Mouse (Mus musculus) midbrain, postnatal 0 days (tissue): ENCODE results near the gene Cbl. TPM values are rescaled to one million over a fixed set of nuclear protein-coding genes. Genes with fewer than 3 reads are reported as not detected.

Source experiments
- ATAC-seq: fragments of 200-750 bp; cut with Nextera tagmentation; 2 replicates; pipeline ENCODE4 v1.8.0; 2017; ENCODE audit warnings: moderate number of reproducible peaks, mild to moderate bottlenecking, moderate TSS enrichment, moderate library complexity; ENCODE audit not compliant: low FRiP score
- DNase-seq: peaks from one replicate; pipeline ENCODE4 v3.0.0-alpha.2; 2015; ENCODE audit warnings: low spot score
- H3K27ac ChIP-seq: fragments of 300-500 bp; sonication (generic); 2 replicates; pipeline ENCODE4 v1.5.1; 2014; ENCODE audit warnings: low read depth, mild to moderate bottlenecking, low read length, mixed read lengths
- H3K27me3 ChIP-seq: fragments of 300-500 bp; sonication (generic); 2 replicates; pipeline ENCODE4 v1.6.1; 2014; ENCODE audit warnings: low read length, control low read depth, mixed read lengths; ENCODE audit not compliant: insufficient read depth
- H3K36me3 ChIP-seq: fragments of 300-500 bp; sonication (generic); 2 replicates; pipeline ENCODE4 v1.6.1; 2014; ENCODE audit warnings: low read length, control low read depth, mixed read lengths; ENCODE audit not compliant: insufficient read depth
- H3K4me1 ChIP-seq: fragments of 300-500 bp; sonication (generic); 2 replicates; pipeline ENCODE4 v1.6.1; 2014; ENCODE audit warnings: mild to moderate bottlenecking, control low read depth, antibody characterized with exemption, low read length, mixed read lengths; ENCODE audit not compliant: insufficient read depth
- H3K4me2 ChIP-seq: fragments of 300-500 bp; sonication (generic); 2 replicates; pipeline ENCODE4 v1.6.1; 2014; ENCODE audit warnings: low read depth, mild to moderate bottlenecking, low read length, mixed read lengths; ENCODE audit not compliant: poor library complexity, severe bottlenecking
- H3K4me3 ChIP-seq: fragments of 300-500 bp; sonication (generic); 2 replicates; pipeline ENCODE4 v1.5.1; 2014; ENCODE audit warnings: low read depth, mild to moderate bottlenecking, low read length, moderate library complexity
- H3K9ac ChIP-seq: fragments of 300-500 bp; sonication (generic); replicated peaks from 2 replicates; pipeline ENCODE4 v1.6.1; 2014; ENCODE audit warnings: mild to moderate bottlenecking, low read length, moderate library complexity, mixed read lengths; ENCODE audit not compliant: poor library complexity, severe bottlenecking
- H3K9me3 ChIP-seq: fragments of 300-500 bp; sonication (generic); 2 replicates; pipeline ENCODE4 v1.6.1; 2016; ENCODE audit warnings: low read length, control low read depth
- CTCF ChIP-seq: IDR thresholded peaks from 2 replicates; pipeline ENCODE4 v1.5.1; 2016; ENCODE audit warnings: antibody characterized with exemption, mild to moderate bottlenecking
- WGBS: fragments of 180-500 bp; shearing (Covaris S2); extraction: QIAGEN DNeasy Blood & Tissue Kit; methylation state at CpG from one replicate; pipeline ENCODE4 v1.1.7; 2014; 5-methylcytosine and 5-hydroxymethylcytosine counted together
- polyA plus RNA-seq: library from polyadenylated mRNA; unstranded; fragments of >200 nt; fragmentation: Nextera tagmentation; extraction: Ambion mirVana; gene quantifications from 2 replicates; pipeline ENCODE4 v1.2.1, GENCODE M21; 2015
- total RNA-seq: library from RNA; depleted of rRNA; stranded (reverse); fragments of >200 nt; gene quantifications from 2 replicates; pipeline ENCODE4 v1.2.3, GENCODE M21; 2014

Gene Cbl
- total and polyA plus RNA-seq, 2 experiments from 2014 or later: 17.3 to 32.1 TPM

GRCm38 (mm10) chr9:44105781-44106180 lies 128.1 kb downstream of the Cbl start:
- Histone ChIP-seq H3K4me1 (peaks cover 6% of the 10 kb centered on the region; the same call in 1 of the 2 replicates), H3K27ac (no peak overlapping the region), H3K4me3 (no peak overlapping the region), H3K36me3 (no peaks in the 10 kb centered on the region; the same call in 1 of the 2 replicates), H3K9ac (no peak overlapping the region), H3K27me3 (no peaks in the 10 kb centered on the region), H3K9me3 (no peaks in the 10 kb centered on the region), H3K4me2 (no peak overlapping the region)
- ATAC-seq (no peak), DNase-seq (no peak)
- 88% methylated on average over 10 of the region's 10 CpGs for WGBS
- no peak for TF ChIP-seq CTCF

GRCm38 (mm10) chr9:44104881-44105280 lies 129.0 kb downstream of the Cbl start:
- TF ChIP-seq CTCF: no peak
- WGBS: 91% methylated on average over 7 of the region's 7 CpGs
- DNase-seq (no peak), ATAC-seq (no peak)
- no peaks in the 10 kb centered on the region for H3K27me3 ChIP-seq
- H3K36me3 ChIP-seq: no peaks in the 10 kb centered on the region; the same call in 1 of the 2 replicates
- peaks cover 6% of the 10 kb centered on the region; the same call in 1 of the 2 replicates for H3K4me1 ChIP-seq
- no peak overlapping the region for H3K9ac ChIP-seq
- no peak overlapping the region for H3K4me2 ChIP-seq
- H3K27ac ChIP-seq: no peak overlapping the region
- no peaks in the 10 kb centered on the region for H3K9me3 ChIP-seq
- H3K4me3 ChIP-seq: no peak overlapping the region

- no peak within 1 kb of the TSS for H3K27ac ChIP-seq
- H3K27me3 ChIP-seq: no peaks in the 10 kb centered on the region
- H3K9ac ChIP-seq: no peak within 1 kb of the TSS
- DNase-seq (no peak), ATAC-seq (no peak)
- no peaks in the 10 kb centered on the region for H3K9me3 ChIP-seq
- no peak within 1 kb of the TSS for H3K4me2 ChIP-seq
- no peaks in the 10 kb centered on the region; the same call in 1 of the 2 replicates for H3K36me3 ChIP-seq
- TF ChIP-seq CTCF: no peak
- H3K4me1 ChIP-seq: peaks cover 4% of the 10 kb centered on the region; the same call in 1 of the 2 replicates
- H3K4me3 ChIP-seq: no peak within 1 kb of the TSS
- WGBS: 40% methylated on average over 9 of the region's 9 CpGs
Measured at GRCm38 (mm10) chr9:44101490-44101889, 132.4 kb downstream of the Cbl start, which contains the start of gene Mfrp. Gene Mfrp, plus strand, starts transcription at chr9:44101729.

- 0 out of 2 replicates have a peak, but pooled peaks have one; percentile 8 for TF ChIP-seq CTCF
- H3K4me3 ChIP-seq: no peak overlapping the region
- H3K9me3 ChIP-seq: no peaks in the 10 kb centered on the region
- H3K9ac ChIP-seq: no peak overlapping the region
- no peaks in the 10 kb centered on the region for H3K27me3 ChIP-seq
- no peak overlapping the region for H3K4me2 ChIP-seq
- ATAC-seq: peak; percentile 67; the same call in 1 of the 2 replicates
- H3K36me3 ChIP-seq: no peaks in the 10 kb centered on the region
- peak; percentile 72 for DNase-seq
- H3K27ac ChIP-seq: peak overlapping the region; percentile 59
- WGBS: 12% methylated on average over 9 of the region's 9 CpGs
- peaks cover 6% of the 10 kb centered on the region; the same call in 1 of the 2 replicates for H3K4me1 ChIP-seq
Measured at GRCm38 (mm10) chr9:44096536-44096935, 137.3 kb downstream of the Cbl start.

- DNase-seq: no peak
- no peaks in the 10 kb centered on the region for H3K27me3 ChIP-seq
- no peak overlapping the region for H3K9ac ChIP-seq
- H3K4me3 ChIP-seq: no peak overlapping the region
- H3K4me1 ChIP-seq: peaks cover 6% of the 10 kb centered on the region; the same call in 1 of the 2 replicates
- H3K4me2 ChIP-seq: no peak overlapping the region
- no peak overlapping the region for H3K27ac ChIP-seq
- H3K36me3 ChIP-seq: no peaks in the 10 kb centered on the region
- no peak for TF ChIP-seq CTCF
- no peaks in the 10 kb centered on the region for H3K9me3 ChIP-seq
- ATAC-seq: no peak
- 85% methylated on average over 9 of the region's 9 CpGs for WGBS
Measured at GRCm38 (mm10) chr9:44095781-44096180, 138.1 kb downstream of the Cbl start.

GRCm38 (mm10) chr9:44094737-44095136 lies 139.1 kb downstream of the Cbl start:
- no peak overlapping the region for H3K9ac ChIP-seq
- no peaks in the 10 kb centered on the region for H3K9me3 ChIP-seq
- no peak for ATAC-seq

More at GRCm38 (mm10) chr9:44094737-44095136, 139.1 kb downstream of the Cbl start:
- DNase-seq: no peak
- no peaks in the 10 kb centered on the region for H3K36me3 ChIP-seq
- peaks cover 6% of the 10 kb centered on the region; the same call in 1 of the 2 replicates for H3K4me1 ChIP-seq
- no peak overlapping the region for H3K27ac ChIP-seq
- no peaks in the 10 kb centered on the region for H3K27me3 ChIP-seq
- no peak overlapping the region for H3K4me3 ChIP-seq
- TF ChIP-seq CTCF: no peak
- 85% methylated on average over 3 of the region's 3 CpGs for WGBS
- no peak overlapping the region for H3K4me2 ChIP-seq
